26 mouse cellular contexts compared by ENCODE assay signal in the genomic region with DNA sequence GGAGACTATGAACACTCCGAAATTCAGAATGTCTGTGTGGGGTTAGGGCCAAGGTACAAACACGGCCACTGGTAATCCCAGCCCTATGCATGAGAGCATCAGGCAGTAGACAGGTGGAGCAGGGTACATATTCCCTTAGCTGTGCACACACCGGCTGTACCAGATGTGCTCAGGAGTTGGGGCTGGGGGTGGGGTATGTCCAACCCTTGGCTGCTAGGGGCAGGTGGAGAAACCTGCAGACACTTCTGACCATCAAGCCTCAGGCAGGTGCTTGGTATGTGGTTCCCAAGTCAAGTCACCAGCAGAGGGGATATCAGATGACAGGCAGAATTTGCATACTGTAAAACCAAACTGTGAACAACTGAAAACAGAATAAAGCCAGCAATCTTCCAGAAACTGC.
"Had no signal": no experiment of that assay in that cellular context is flagged by ENCODE, and none has a peak within 500 bp of the region (broad histone marks: within the 10 kb centered on the region; RNA-seq: fewer than 3 reads in every experiment).

No protein-coding gene starts in this region.

- H3K4me2 ChIP-seq: heart, embryonic 11.5 days; heart, embryonic 13.5 days; heart, embryonic 15.5 days; hindbrain, embryonic 13.5 days; hindbrain, embryonic 15.5 days; kidney, embryonic 15.5 days; limb, embryonic 12.5 days; liver, embryonic 11.5 days; liver, embryonic 13.5 days had no signal

- H3K27ac ChIP-seq: heart, adult 2 months; heart, embryonic 13.5 days; heart, embryonic 15.5 days; hindbrain, embryonic 13.5 days; hindbrain, embryonic 15.5 days; hindbrain, postnatal 0 days; kidney, embryonic 15.5 days; kidney, postnatal 0 days; limb, embryonic 10.5 days; limb, embryonic 12.5 days; liver, embryonic 13.5 days had no signal

- H3K27me3 ChIP-seq: heart, embryonic 13.5 days; heart, embryonic 15.5 days; hindbrain, embryonic 13.5 days; hindbrain, embryonic 15.5 days; kidney, embryonic 15.5 days; limb, embryonic 12.5 days; liver, embryonic 13.5 days had no signal

- H3K9me3 ChIP-seq: heart, embryonic 13.5 days; heart, embryonic 15.5 days; hindbrain, embryonic 15.5 days; kidney, embryonic 15.5 days; limb, embryonic 10.5 days; limb, embryonic 12.5 days; liver, embryonic 13.5 days had no signal

- H3K4me1 ChIP-seq: hindbrain, embryonic 15.5 days had no signal

- DNase-seq: gastrocnemius, postnatal 14 days; gastrocnemius, postnatal 36 days; heart, adult 11 months; heart, adult 2 months; heart, postnatal 14 days; heart, postnatal 36 days; kidney, adult 11 months; kidney, adult 2 months; kidney, adult 9 months; kidney, postnatal 25 days; layer of hippocampus, adult 9-11 months; layer of hippocampus, postnatal 36 days; liver; liver, embryonic 13.5 days had no signal

- H3K4me3 ChIP-seq: heart, adult 2 months; heart, embryonic 13.5 days; heart, embryonic 15.5 days; hindbrain, embryonic 13.5 days; hindbrain, embryonic 15.5 days; kidney, embryonic 15.5 days; limb, embryonic 10.5 days; limb, embryonic 12.5 days; liver, embryonic 13.5 days had no signal

- ATAC-seq: hindbrain, postnatal 0 days; intestine, embryonic 16.5 days had no signal

- H3K9ac ChIP-seq: heart, embryonic 13.5 days; heart, embryonic 15.5 days; hindbrain, embryonic 13.5 days; hindbrain, embryonic 15.5 days; kidney, embryonic 15.5 days; limb, embryonic 12.5 days; liver, embryonic 13.5 days had no signal
